Mouse (Mus musculus) heart, postnatal 0 days (tissue): ENCODE results near the gene Fam76b.

Experiments used
- CTCF ChIP-seq: IDR thresholded peaks from 2 replicates; pipeline ENCODE4 v1.5.1; 2016; ENCODE audit warnings: antibody characterized with exemption, control low read depth, low read depth
- EP300 ChIP-seq: IDR thresholded peaks from 2 replicates; pipeline ENCODE4 v1.6.1; 2016; ENCODE audit warnings: antibody characterized with exemption, low read depth

DNA sequence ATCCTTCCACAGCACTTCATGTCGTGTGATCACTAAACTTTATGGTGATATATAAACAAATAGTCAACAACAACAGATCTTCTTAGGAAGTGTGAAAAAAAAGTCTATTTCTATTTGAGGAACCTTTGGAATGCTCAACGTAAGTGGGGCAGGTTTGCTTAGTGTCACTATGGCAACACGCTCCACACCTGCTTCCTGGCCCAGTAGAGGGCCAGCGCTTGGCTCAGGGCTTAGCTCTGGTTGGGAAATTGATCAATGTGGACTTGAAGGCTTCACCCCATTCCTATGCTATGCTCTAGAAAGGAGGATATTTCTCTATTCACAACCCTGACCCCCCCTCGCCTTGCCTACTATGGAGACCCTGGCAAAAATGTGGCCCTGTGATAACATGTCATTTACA lies 62.7 kb downstream of the Fam76b start:
- no peak for TF ChIP-seq CTCF
- TF ChIP-seq EP300: no peak
